Mouse (Mus musculus): Measurements from ENCODE around the gene Kcp. TPM values are rescaled to one million over a fixed set of nuclear protein-coding genes. Genes with fewer than 3 reads are reported as not detected.

Gene Kcp
- not detected in 2 replicates for total RNA-seq (2015; ENCODE audit: low replicate concordance)
- not detected in 2 replicates for total RNA-seq (2017; ENCODE audit: low replicate concordance)

DNA sequence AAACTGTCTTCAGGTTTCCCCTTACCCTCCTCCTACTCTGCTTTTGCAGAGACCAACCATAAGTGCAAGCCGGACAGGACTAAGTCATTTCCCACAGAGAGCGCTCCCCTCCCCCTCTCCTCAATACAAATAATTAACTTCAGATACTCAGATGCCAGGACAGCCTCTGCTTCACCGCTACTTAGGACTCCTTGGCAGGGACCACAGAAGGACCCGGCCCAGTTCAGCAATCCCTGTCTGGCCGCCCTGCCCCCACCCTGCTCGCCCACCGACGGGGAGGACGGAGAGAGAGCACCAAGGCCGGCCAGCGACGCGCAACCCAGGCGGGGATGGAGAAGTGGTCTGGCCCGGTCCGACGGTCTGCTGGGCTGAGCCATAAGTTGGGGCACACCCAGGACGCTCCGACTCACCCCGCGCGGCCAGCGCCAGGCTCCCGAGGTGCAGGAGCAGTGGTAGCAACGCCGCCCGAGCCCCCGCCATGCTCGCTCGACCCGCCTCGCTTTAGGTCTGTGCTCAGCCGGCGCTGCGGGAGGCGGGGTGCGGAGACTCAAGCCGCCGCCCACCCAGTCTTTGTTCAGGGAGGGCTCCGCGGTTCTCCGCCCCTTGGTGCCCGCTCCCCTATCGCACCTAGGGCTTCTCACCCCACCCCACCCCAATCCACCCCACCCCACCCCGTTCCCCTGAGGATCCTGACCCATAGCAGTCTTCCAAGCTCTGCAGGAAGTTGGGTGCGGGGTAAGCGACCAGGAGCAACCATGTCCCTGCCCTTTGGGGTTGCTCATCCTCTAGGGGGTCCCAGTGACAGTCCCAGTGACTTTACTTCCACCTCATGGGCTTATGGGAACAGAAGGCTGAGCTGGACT lies at the start of gene Kcp:
TSS of gene Kcp (minus strand) at position 506 of the 863 bp plus-strand sequence.
- ATAC-seq (replicated peaks; ENCODE audit: low FRiP score, poor library complexity, severe bottlenecking) = no peak

DNA sequence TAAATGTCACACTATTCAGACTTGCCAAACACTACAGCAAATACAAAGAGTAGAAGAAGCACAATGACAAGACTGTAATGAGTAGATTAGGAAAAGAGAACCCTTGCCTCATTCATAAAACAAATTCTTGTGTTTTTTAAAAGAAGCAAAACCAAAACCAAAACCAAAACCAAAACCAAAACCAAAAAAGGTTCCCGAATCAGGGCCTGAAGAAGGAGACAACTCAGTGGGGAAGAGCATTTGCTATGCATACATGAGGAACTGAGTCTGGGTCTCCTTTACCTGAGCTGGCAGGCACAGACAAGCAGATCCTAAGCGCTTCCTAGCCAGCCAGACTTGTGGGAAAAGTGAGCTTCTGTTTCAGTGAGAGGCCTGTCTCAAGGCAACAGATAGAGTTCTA lies 49.4 kb upstream of the Kcp start:
- ATAC-seq (replicated peaks; ENCODE audit: low FRiP score, poor library complexity, severe bottlenecking) = no peak

DNA sequence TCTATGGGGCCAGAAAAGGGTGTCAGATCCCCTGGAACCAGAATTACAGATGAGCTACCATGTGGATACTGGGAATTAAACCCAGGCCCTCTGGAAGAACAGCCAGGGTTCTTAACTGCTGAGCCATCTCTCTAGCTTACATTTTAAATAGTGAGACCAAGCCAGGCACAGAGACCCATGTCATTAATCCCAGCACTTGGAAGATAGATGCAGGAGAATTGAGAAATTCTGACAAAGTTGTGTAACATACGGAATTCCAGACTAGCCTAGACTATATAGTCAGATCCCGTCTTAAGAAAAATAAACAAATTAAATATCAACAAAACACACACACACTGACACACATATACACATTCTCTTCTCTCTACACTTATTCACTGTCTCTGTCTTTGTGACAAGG lies 44.8 kb upstream of the Kcp start:
- ATAC-seq (replicated peaks; ENCODE audit: low FRiP score, poor library complexity, severe bottlenecking) = no peak

DNA sequence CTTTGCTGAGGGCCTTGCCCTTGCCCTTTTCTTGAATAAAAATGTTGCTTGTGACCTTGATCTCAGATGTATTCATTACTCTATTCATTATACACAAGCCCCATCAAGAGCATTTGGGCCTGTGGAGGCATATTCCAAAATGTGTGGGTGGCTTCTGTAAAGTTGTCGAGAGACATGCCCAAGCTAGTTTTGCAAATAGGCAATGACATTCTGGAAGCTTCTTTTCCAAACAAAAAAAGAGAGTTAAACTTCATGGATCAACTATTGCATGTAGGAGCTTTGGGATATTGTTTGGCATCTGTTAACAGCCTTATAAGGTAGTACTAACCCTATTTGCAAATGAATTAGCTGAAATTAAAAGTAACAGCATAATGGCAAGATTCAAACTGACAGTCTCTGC lies 40.3 kb upstream of the Kcp start:
- no peak for ATAC-seq (replicated peaks; ENCODE audit: low FRiP score, poor library complexity, severe bottlenecking)

DNA sequence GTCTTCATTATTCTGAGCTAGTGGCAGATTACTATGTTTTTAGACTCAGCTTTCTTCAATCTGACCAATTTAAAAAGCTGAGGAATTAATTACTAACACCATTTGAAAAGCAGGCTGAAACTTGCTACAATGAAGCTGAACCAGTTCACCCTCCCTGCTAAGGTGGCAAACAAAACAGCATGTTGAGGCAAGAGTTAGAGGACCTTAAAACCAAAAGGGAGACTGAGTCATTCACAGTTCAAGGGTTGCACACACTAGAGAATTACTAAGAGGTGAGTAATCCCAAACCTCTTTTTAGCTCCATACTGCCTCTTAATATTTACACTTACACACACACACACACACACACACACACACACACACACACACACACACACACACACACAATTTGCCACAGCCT lies 39.8 kb upstream of the Kcp start:
- ATAC-seq (replicated peaks; ENCODE audit: low FRiP score, poor library complexity, severe bottlenecking) = no peak

DNA sequence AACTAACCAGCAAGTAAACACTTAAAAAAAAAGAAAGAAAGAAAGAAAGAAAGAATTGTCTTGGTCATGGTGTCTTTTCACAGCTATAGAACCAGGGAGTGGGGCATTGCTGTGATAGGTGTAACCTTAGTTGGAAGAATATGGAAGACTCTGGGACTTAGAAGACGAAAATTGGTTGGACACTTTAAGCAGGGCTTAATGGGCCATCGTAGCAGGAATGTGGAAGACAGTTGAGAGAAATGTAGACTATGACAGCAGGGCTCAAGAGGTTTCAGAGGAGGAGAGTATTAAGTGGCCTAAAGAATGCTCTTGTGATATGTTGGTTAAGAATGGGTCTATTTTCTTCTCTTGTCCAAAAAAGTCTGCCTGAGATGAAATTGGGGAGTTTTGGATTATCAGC lies 37.9 kb upstream of the Kcp start:
- ATAC-seq (replicated peaks; ENCODE audit: low FRiP score, poor library complexity, severe bottlenecking) = no peak

DNA sequence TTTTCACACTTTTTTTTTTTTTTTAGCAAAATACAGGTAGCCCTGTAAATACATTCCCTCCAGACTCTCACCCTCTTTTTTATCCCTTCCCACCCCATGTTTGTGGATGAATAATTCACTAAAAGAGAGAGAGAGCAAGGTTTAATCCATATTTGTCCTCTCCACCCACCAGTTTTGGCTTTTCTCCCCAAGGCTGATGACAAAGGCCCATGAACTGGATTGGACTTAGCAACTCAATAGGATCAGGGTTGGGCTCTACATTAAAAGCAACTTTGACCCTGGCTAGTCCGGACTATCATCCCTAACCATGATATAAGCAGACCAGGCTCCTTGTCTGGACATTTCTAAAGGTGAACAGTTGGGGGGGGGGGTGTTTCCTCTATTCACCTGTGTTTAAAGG lies 33.2 kb upstream of the Kcp start:
- no peak for ATAC-seq (replicated peaks; ENCODE audit: low FRiP score, poor library complexity, severe bottlenecking)

DNA sequence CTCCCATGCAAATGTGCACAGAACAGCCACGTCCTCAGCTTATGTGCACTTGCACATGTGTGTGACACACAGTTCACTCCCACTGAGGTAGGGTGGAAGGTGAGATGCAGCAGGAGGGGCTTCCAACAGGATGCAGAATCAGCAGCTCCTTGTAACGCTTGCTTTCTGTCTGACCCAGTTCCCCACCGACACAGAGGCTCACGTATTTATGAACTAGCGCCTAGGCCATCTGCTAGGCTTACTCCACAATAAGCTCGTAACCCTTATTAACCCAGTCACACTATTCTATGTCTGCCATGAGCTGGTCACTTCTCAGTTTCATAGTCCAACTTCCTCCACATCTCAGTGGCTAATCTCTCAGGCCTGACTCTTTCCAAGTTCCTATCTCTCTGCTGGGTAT lies 32.5 kb upstream of the Kcp start:
- no peak for ATAC-seq (replicated peaks; ENCODE audit: low FRiP score, poor library complexity, severe bottlenecking)

DNA sequence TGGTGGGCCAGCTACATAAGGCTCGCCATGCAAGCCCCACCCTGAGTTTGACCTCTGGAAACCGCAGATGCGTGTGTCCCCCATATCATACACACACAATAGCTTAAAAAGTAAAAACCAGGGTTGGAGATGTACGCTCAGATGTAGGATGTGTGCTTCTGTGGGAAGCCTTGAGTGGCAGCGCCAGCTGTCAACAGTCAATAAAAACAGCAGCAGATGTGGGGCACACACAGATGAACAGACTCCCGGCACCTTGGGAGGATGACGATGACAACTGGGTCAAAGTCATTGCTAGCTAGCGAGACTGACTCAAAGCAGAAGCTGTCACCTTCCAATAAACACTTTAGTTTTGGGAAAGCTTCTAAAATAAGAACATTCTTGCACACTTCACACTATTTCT lies 31.8 kb upstream of the Kcp start:
- ATAC-seq (replicated peaks; ENCODE audit: low FRiP score, poor library complexity, severe bottlenecking) = no peak

DNA sequence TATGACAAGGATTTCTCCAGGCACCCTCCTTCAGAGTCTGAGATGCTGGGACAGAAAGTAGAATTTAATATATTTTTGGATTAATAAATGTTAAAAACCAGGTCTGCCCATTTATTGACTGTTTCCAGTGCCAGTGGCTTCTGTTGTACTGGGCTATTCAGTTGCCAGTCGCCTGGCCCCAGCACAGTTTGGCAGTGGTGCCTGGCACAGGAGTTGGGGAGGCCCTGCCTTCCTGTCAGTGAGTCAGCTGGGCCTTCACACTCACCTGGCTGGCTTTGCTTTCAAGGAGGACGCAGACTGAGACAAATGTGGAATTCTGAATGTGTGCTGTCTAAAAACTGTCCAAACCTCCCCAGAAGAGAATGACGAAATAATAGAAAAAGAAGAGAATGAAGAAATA lies 29.5 kb upstream of the Kcp start:
- no peak for ATAC-seq (replicated peaks; ENCODE audit: low FRiP score, poor library complexity, severe bottlenecking)

DNA sequence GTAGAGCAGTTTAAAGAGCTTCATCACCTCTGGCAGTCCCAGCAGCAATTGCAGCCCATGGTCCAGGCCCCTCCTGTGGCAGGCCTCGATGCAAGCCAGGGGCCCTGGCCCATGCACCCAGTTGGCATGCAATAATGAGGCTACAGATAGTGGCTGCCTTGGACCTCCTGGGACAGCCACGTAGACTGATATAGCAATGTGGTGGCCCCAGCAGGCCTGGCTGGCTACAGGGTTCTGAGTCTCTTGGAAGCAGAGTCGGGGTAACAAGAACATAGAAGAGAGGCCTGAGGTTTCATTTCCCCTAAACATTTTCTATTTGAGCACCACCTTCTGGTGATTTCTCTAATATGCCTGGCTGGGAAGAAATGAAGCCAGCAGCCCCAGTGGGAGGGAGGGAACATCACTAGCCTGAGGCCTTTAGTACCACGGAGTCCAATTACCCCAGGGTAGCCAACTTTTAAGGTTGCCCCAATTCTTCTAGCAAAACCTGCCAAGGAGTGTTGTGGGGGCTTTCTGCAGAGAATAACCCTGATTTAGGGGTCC lies 29.0 kb upstream of the Kcp start:
- ATAC-seq (replicated peaks; ENCODE audit: low FRiP score, poor library complexity, severe bottlenecking) = no peak

DNA sequence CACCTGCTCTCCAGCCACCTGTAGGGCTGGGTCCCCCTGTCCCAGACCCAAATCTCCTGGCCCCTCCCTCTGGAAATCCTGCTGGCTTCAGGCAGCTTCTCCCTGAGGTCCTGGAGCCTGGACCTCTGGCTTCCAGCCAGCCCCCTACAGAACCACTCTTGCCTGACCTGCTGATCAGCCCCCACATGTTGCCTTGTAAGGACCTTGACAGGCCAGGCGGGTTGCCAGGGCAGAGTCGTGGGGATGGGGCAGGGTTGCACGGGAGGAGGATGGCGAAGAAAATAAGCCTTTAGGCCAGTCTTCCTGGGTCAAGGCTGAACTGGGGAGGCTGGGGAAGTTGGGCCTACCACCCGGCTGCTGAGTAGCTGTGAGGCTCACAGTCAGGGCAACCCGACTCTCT lies 27.6 kb upstream of the Kcp start:
- no peak for ATAC-seq (replicated peaks; ENCODE audit: low FRiP score, poor library complexity, severe bottlenecking)

DNA sequence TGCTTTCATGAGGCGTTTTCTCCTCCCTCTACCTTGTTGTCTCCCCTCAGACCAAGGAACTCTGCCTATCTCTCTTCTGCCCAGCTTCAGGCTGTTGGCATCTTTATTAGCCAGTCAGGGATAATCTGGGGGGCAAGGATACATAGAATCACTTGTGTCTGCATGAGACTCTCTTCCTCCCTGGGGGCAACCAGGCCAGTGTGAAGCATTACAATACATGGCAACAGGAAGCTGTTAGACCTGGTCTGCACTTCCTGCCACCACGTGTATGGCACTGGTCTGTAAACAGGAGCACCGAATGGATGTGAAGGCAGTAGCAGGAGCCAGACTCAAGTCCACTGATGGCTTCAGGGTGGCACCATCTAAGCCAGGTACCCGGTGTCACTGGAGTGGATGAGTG lies 22.3 kb upstream of the Kcp start:
- ATAC-seq (replicated peaks; ENCODE audit: low FRiP score, poor library complexity, severe bottlenecking) = no peak

DNA sequence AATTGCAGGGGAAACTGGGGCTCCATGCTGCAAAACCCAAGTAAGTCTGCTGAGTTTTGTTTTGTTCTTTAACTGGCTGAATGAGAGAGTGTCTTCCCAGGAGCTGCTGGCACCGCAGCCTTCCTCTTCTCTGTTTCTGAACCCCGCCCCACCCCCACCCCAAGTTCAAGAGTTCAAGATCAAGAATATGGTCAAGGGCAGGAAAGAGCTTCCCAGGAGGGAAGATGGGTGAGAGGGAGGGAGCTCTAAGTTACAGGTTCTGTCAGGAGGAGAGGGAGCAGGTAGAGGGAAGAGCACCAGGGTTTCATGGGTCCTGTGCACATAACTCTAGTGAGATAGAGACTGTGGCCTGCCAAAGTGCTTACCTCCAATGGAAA lies 21.7 kb upstream of the Kcp start:
- ATAC-seq (replicated peaks; ENCODE audit: low FRiP score, poor library complexity, severe bottlenecking) = no peak

DNA sequence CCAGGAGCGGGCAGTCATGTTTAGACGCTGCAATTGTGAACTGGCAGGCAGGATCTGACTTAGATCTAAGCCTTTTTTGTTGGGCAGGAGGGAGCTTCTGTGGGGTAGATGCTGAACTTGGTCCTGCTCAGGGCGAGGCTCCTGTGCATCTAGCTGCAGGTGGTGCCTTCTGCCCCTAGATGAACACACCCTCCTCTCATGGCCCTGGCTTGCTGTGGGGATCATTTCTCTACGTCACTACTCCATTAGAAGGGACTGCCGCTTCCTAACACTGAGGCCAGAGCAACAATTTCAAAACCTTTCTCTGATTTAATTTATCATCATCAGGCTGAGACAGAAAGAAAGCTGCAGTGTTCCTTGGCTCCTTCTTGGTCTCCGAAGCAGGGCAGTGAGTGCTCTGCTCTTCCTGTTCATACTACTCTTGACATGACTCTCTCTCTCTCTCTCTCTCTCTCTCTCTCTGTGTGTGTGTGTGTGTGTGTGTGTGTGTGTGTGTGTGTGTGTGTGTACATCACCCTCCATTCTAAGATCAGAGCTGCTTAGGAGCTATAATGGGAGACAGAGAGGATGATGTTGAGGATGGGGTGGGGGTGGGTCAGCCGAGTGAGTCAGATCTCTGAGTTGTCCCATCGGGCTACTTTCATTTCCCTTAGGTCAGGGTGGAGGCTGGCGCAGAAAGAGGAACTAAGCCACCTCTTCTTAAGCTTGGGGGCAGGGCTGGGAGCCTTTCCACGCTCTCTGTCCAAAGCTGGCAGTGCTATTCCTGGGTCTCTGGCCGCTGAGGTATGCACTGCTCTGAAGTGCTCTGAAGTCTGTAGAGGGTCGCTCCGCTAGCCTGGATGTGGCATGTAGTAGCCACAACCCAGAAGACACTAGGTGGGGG lies 21.1 kb upstream of the Kcp start:
- ATAC-seq (replicated peaks; ENCODE audit: low FRiP score, poor library complexity, severe bottlenecking) = no peak

DNA sequence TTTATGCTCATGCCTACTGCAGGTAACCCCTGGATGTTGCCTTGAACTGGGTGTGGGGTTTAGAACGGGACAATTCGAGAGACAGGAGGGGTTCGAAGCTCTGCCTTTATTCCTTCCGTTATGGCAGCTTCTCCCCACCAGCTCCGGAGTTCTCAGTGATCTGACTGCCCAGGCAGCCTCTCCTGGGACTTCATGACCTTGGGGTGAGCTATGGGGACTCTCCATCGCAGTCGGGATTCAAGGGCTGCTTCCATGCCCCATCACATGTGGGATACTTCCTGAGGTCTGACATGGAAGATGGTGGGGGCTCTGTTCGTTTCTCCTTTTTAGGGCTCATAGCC lies 20.4 kb upstream of the Kcp start:
- ATAC-seq (replicated peaks; ENCODE audit: low FRiP score, poor library complexity, severe bottlenecking) = no peak

DNA sequence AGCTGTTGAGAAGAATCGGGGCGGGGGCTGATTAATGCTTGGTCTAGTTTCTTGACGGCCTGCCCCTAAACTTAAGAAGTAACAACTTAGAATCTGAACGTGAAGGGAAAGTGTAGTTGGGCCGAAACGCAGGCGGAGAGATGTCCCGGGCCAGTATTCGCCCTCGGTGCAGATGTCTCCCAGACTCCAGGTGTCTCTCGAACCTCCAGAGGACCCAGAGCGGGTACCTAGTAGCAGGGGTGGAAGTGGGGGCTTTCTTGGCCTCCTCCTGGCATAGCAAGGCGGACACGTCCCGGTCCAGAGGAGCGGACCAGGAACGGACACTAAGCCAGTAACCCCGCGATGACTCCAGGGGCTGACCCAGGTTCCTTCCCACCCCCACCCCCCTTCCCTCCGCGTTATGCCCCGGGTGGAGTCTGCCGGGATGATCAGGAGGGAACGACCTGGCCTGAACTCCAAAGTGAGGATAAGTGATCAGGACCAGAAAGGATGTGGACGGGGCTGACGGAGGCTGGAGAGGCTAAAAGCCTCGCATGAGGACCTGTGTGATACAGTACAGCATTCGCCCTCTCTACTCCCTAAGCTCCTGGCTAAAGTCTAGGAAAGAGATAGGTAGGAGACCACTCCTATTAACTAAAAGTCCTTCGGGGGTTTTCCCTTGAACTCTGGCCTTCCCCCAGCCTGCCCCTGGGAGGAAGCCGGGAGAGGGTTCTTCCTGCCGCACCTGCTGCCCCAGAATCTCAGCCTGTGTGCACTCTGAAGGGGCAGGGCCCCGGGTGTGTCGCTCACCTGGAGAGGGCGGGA lies 19.8 kb upstream of the Kcp start:
- ATAC-seq (replicated peaks; ENCODE audit: low FRiP score, poor library complexity, severe bottlenecking) = no peak

DNA sequence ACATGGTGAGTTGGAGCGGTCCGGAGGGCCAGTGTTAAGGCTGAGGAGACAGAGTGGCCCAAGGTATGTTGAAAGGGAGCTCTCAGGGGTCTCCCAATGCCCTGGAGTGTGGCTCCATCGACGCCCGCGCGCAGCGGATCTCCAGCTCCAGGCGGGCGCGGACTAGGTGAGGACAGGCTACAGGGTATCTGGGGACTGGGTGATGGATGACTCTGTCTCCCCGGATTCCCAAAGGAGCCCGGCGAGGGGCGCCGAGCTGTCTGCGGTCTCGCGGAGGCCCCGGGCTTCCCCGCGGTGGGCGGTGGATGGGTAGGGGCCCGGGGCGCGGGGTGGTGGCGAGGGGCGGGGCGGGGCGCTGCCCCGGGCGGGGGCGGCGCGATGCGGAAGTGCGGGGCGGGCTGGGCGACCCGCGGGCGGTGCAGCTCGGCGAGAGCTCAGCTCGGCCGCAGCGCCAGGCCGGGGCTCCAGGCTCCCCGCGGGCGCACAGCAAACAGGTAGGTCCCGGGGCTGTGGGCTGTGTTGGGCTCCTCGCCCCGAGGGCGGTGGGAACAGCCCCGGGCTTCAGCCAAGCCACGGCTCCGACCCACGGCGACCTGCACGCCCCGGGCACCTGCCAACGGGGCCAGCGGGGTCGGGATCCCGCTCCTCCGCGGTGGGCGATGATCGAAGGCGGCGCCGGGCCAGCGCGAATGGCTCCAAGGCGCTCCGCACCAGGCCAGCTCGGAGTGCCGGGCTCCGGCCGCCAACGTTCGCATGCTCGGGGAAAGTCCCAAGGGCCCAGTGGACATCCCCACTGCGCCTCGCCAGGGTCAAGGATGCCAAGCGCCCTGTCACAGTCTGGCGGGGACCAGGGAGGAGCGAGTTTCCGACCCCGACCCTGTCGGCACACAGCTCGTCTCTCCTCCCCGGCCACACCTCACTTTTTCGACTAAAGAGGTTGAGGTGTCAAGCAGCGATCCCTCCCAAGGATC lies 18.8 kb upstream of the Kcp start, which contains the start of gene Irf5:
TSS of gene Irf5 (plus strand) at position 345 of the 971 bp plus-strand sequence.
- no peak for ATAC-seq (replicated peaks; ENCODE audit: low FRiP score, poor library complexity, severe bottlenecking)

DNA sequence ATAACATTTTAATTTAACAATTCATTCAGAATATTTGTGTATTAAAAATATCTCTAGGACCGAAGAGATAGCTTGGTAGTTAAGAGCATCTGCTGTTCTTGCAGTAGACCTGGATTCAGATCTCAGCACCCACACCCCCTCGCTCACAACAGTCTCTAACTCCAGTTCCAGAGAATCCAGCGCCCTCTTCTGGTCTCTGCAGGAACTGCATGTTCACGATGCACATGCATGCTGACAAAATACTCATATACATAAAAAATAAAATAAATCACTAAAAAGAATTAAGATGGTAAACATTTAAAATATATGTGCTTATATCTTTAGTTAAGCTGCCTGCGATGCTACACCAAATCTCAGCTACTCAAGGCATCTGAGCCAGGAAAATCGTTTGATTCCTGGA lies 17.5 kb upstream of the Kcp start:
- ATAC-seq (replicated peaks; ENCODE audit: low FRiP score, poor library complexity, severe bottlenecking) = no peak

Measured in erythroid progenitor cell, adult 5-6 weeks (primary cell).